Mouse (Mus musculus) ES-E14 (cell line): Measurements from ENCODE around the gene Rbm43.

Experiments
- CHD2 ChIP-seq: IDR thresholded peaks from 2 replicates; pipeline ENCODE4 v1.6.1; 2014; ENCODE audit warnings: mild to moderate bottlenecking, low read depth, low read length, inconsistent platforms
- HCFC1 ChIP-seq: IDR thresholded peaks from 2 replicates; pipeline ENCODE4 v1.6.1; 2012; ENCODE audit warnings: low read length, inconsistent platforms, borderline replicate concordance; ENCODE audit not compliant: insufficient read depth
- MAFK ChIP-seq: IDR thresholded peaks from 2 replicates; pipeline ENCODE4 v1.6.1; 2014; ENCODE audit warnings: mild to moderate bottlenecking, low read depth, low read length, inconsistent platforms; ENCODE audit not compliant: insufficient read depth
- ZC3H11A ChIP-seq: IDR thresholded peaks from 2 replicates; pipeline ENCODE4 v1.6.1; 2012; ENCODE audit warnings: low read depth, mild to moderate bottlenecking, inconsistent platforms, low read length, borderline replicate concordance
- ZNF384 ChIP-seq: IDR thresholded peaks from 2 replicates; pipeline ENCODE4 v1.6.1; 2012; ENCODE audit warnings: low read depth, low read length, inconsistent platforms

GRCm38 (mm10) chr2:51948105-51948830 is 13.3 kb upstream of the Rbm43 start:
- TF ChIP-seq HCFC1 (no peak), ZC3H11A (no peak), CHD2 (no peak), MAFK (no peak), ZNF384 (no peak)
